Mouse (Mus musculus) cortical plate, adult 2 months (tissue): ENCODE results near the gene Ppm1f.
"Not testable (repeated sequence)": the region's sequence is repeated elsewhere in the genome, so short reads cannot be mapped to it uniquely, and the experiment has no call there.

Experiments
- CTCF ChIP-seq: fragments of 200-500 bp; IDR thresholded peaks from 2 replicates; pipeline ENCODE4 v1.5.1; 2011; ENCODE audit warnings: mild to moderate bottlenecking, control low read depth, low read length; ENCODE audit not compliant: insufficient read depth; ENCODE audit errors: extremely low read depth
- POLR2A ChIP-seq: fragments of 200-500 bp; IDR thresholded peaks from 2 replicates; pipeline ENCODE4 v1.6.1; 2011; ENCODE audit warnings: mild to moderate bottlenecking, low read length, control low read depth; ENCODE audit not compliant: insufficient read depth; ENCODE audit errors: extremely low read depth

- not testable (repeated sequence) for TF ChIP-seq CTCF, POLR2A
Measured at GRCm38 (mm10) chr16:16856054-16856453, 40.2 kb upstream of the Ppm1f start.
